Mouse (Mus musculus): ENCODE measurements around the gene Pxn. TPM values are rescaled to one million over a fixed set of nuclear protein-coding genes. Genes with fewer than 3 reads are reported as not detected.
"Not testable (repeated sequence)": the region's sequence is repeated elsewhere in the genome, so short reads cannot be mapped to it uniquely, and the experiment has no call there.

Pxn gene
- polyA plus RNA-seq, 1 experiment from 2014 or later, result 24.6 TPM

DNA sequence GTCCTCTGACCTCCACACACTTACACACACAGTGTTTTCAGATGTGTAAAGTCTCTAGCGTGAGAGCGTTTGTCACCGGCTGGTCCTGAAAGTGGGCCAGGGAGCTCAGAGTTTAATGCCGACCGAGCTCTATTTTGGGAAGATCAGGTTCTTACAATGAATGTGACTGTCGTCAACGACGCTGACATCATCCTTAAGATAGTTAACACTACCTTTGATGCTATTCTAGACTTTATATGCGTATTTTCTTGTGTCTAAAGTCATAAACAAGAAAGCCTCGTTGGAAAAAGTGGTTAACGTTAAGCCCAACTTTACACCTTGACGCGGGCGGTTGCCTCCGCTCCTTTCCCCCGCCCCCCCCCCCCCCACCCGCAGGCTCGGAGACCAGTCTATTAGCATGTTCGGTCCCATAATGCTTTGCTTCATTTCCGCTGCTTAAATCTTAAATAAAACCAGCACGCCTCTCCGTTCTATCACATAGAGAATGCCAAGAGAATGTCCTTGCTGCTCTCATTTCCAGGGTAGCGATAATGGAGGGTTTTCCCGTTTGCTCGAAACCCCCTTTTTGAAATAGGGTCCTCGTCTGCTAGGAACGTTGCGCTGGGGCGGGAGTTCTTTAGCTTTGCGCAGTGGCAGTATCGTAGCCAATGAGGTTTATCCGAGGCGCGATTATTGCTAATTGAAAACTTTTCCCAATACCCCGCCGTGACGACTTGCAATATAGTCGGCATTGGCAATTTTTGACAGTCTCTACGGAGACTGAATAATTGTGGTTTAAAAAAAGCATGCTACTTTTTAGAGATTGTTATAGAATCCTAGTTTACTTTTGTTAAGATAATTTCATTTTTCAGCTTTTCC, 17.4 kb upstream of the Pxn start:
- Histone ChIP-seq H3K27me3 (peaks cover 4% of the 10 kb centered on the region; the same call in 1 of the 2 replicates), H3K4me3 (replicated peaks) (peak overlapping the region; percentile 36), H3K9me3 (no peaks in the 10 kb centered on the region), H3K9ac (peak overlapping the region; percentile 64), H3K36me3 (replicated peaks) (no peaks in the 10 kb centered on the region), H3K4me2 (peak overlapping the region; percentile 73), H3K4me1 (peaks cover 34% of the 10 kb centered on the region), H3K27ac (peak overlapping the region; percentile 100)
- ATAC-seq (ENCODE audit: low FRiP score), result peak; percentile 79
- WGBS, result under 1% methylated on average over 38 of the region's 39 CpGs

DNA sequence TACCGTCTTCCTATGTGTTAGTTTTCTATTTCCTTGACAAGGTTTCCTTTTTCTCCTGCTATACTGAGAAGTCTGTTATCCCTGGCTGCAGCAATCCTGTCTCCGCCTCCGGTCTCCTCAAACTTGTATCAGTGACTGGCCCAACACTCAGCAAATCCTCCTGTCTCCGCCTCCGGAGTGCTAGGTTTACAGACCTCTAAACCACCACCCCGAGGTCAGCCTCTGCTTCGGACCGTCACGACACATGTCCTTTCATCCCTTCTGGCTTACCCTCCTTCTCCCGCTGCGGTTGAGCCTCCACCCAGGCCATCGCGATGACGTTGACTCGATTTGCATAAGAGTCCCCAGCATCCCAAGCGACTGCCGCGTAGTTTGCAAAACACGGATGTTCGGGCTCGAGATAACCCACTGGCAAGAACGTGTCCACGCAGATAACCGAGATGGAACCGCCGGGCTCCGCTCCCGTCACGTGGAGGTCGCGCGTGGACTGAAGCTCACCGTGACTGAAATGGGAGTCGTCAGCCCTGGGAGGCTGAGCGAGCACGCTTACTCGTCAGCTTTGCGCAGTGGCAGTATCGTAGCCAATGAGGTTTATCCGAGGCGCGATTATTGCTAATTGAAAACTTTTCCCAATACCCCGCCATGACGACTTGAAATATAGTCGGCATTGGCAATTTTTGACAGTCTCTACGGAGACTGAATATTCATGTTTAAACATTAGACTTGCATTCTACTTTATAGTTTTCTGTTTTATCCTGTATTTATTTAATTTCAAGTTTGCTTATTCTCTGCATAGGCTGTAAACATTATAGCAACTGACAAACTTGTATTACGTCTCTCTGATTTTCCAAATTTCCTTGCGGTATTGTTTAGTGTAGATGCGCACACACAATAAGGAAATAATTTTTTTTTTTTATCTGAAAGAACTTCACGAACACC, 16.5 kb upstream of the Pxn start:
- under 1% methylated on average over 50 of the region's 50 CpGs for WGBS
- peaks cover 4% of the 10 kb centered on the region; the same call in 1 of the 2 replicates for H3K27me3 ChIP-seq
- H3K9ac ChIP-seq, result peak overlapping the region; percentile 80

DNA sequence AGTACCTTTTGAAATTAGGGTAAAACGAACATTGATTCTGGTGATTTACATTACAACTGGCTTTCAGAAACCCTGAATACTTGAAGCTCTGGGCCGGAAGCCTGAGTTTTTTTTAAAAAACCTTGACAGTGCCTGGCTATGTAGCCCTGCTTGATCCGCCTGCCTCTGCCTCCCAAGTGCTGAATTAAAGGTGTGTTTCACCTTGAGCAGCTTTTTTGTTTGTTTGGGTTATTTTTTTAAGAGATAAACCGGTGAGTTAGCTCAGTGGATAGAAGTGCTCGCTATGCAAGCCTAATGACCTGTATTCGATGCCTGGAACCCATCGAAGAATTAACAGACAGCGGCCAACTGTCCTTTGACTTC, 15.9 kb upstream of the Pxn start:
- no peaks in the 10 kb centered on the region for H3K9me3 ChIP-seq
- peak overlapping the region; percentile 63 for H3K27ac ChIP-seq
- H3K36me3 ChIP-seq (replicated peaks), result no peaks in the 10 kb centered on the region
- H3K4me3 ChIP-seq (replicated peaks), result no peak overlapping the region
- H3K4me2 ChIP-seq, result peak overlapping the region; percentile 73
- H3K4me1 ChIP-seq, result peaks cover 29% of the 10 kb centered on the region
- H3K9ac ChIP-seq, result no peak overlapping the region
- ATAC-seq (ENCODE audit: low FRiP score), result peak; percentile 3; the same call in 1 of the 2 replicates
- H3K27me3 ChIP-seq, result peaks cover 4% of the 10 kb centered on the region; the same call in 1 of the 2 replicates
- 11% methylated on average over 8 of the region's 8 CpGs for WGBS

More for the DNA sequence above, 16.5 kb upstream of the Pxn start:
- ATAC-seq (ENCODE audit: low FRiP score), result peak; percentile 86
- Histone ChIP-seq H3K4me3 (replicated peaks) (peak overlapping the region; percentile 36), H3K27ac (peak overlapping the region; percentile 100), H3K4me1 (peaks cover 29% of the 10 kb centered on the region), H3K36me3 (replicated peaks) (no peaks in the 10 kb centered on the region), H3K9me3 (no peaks in the 10 kb centered on the region), H3K4me2 (peak overlapping the region; percentile 73)

DNA sequence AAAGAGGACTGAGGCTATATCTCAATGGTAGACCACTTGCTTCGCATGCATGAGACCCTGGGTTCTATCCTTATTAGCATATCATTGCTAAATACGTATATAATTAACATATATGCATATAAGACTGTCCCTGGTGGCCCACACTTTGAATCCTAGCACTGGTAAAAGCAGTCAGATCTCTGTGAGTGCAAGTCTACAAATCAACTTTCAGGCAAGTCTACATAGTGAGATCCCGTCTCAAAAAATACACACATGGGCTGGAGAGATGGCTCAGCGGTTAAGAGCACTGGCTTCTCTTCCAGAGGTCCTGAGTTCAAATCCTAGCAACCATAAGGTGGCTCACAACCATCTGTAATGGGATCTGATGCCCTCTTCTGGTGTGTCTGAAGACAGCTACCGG, 15.4 kb upstream of the Pxn start:
- H3K4me3 ChIP-seq (replicated peaks), result no peak overlapping the region
- WGBS, result 33% methylated on average over 5 of the region's 5 CpGs
- no peak for ATAC-seq (ENCODE audit: low FRiP score)
- peaks cover 4% of the 10 kb centered on the region; the same call in 1 of the 2 replicates for H3K27me3 ChIP-seq
- H3K9ac ChIP-seq, result no peak overlapping the region
- H3K27ac ChIP-seq, result no peak overlapping the region
- no peaks in the 10 kb centered on the region for H3K9me3 ChIP-seq
- peaks cover 29% of the 10 kb centered on the region for H3K4me1 ChIP-seq
- H3K36me3 ChIP-seq (replicated peaks), result no peaks in the 10 kb centered on the region
- peak overlapping the region; percentile 73; the same call in 1 of the 2 replicates for H3K4me2 ChIP-seq

DNA sequence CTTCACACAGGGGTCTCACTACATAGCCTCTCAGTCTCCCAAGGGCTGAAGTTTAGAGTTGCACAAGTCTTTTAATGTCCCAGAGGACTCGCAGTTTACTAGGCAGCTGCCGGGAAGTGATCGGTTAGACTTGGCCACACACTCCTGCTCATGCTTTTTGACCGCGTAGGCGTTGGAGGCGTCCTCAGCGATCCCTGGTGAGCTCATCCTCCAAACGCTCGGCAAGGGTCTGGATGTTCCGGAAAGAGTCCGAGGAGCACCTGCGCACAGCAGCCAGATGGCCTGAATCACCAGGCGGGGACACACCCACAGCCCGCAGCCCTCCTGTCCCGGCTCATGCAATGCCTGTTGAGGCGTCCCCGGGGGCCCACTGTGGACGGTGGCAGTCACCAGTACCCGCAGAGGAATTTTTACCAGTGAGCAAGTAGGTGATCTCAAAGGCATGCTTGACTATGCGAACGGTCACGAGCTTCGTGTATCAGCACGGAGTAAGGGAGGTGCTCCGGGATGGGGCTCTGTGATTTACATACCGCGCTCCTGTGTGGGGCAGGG, 14.6 kb upstream of the Pxn start:
- WGBS, result 7% methylated on average over 28 of the region's 28 CpGs
- Histone ChIP-seq H3K27ac (no peak overlapping the region), H3K4me1 (peaks cover 29% of the 10 kb centered on the region), H3K9ac (0 out of 2 replicates have a peak overlapping the region, but pooled peaks have one; percentile 7), H3K27me3 (peaks cover 4% of the 10 kb centered on the region; the same call in 1 of the 2 replicates), H3K9me3 (no peaks in the 10 kb centered on the region), H3K4me3 (replicated peaks) (peak overlapping the region; percentile 21), H3K36me3 (replicated peaks) (no peaks in the 10 kb centered on the region), H3K4me2 (peak overlapping the region; percentile 50)
- no peak for ATAC-seq (ENCODE audit: low FRiP score)

DNA sequence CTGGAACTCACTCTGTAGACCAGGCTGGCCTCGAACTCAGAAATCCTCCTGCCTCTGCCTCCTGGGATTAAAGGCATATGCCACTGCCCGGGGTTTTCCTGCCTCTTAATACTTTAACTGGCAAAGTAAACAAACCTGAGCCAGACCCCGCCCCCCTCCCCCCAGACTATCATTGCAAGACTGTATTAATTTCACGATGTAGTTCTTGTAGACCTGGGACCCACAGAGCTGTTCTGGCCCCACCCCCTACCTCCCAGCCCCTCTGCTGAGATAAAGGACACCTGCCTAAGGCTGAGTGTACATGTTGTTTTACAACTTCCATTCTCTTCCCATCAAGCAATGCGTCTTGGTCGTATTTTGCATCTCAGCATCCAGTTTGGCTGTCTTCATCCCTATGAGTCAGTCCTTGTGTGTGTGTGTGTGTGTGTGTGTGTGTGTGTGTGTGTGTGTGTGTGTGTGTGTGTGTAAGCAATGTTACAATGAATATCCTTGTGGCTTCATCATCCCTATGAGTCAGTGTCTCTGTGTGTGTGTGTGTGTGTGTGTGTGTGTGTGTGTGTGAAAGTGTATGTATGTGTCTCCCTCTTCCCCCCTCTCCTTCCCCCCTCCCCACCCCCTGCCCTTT, 13.7 kb upstream of the Pxn start:
- H3K36me3 ChIP-seq (replicated peaks), result no peaks in the 10 kb centered on the region
- no peaks in the 10 kb centered on the region for H3K9me3 ChIP-seq
- no peak overlapping the region for H3K4me2 ChIP-seq
- no peak overlapping the region for H3K27ac ChIP-seq
- peaks cover 29% of the 10 kb centered on the region for H3K4me1 ChIP-seq
- H3K4me3 ChIP-seq (replicated peaks), result no peak overlapping the region
- WGBS, result 84% methylated on average over 6 of the region's 6 CpGs
- ATAC-seq (ENCODE audit: low FRiP score), result no peak
- H3K9ac ChIP-seq, result no peak overlapping the region
- peaks cover 4% of the 10 kb centered on the region; the same call in 1 of the 2 replicates for H3K27me3 ChIP-seq

DNA sequence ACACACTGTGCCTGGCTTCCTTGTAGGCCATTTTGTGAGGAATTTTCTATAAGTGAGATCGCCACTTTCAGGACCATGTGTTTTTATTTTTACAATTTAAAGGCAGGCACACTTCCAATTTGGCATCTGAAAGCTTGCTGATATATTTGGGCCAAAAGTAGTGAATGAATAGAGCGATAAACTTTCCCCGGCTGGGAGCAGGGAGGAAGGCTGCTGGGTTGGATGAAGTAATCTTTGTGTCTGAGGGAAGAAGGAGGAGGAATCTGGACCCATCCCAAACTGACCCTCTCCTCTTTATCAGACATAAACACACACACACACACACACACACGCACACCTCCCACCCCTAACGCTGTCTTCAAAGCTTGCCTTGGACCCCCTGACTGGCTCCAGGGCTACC, 13.0 kb upstream of the Pxn start:
- H3K27ac ChIP-seq, result peak overlapping the region; percentile 19; the same call in 1 of the 2 replicates

DNA sequence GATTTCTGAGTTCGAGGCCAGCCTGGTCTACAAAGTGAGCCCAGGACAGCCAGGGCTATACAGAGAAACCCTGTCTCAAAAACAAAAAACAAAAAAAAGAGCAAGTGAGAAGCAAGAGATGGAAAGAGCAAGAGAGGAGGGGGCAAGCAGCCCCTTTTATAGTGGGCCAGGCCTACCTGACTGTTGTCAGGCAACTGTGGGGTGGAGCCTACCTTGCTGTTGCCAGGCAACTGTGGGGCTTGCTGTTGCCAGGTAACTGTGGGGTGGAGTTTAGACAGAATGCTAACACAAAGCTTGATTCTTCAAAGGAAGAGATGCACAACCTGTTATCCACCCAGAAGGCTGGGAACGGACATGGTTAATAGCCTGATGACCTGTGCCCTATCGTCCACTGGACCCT, 10.9 kb upstream of the Pxn start:
- H3K9me3 ChIP-seq; H3K27me3 ChIP-seq; H3K27ac ChIP-seq; ATAC-seq (ENCODE audit: low FRiP score); H3K4me3 ChIP-seq (replicated peaks); H3K9ac ChIP-seq; H3K36me3 ChIP-seq (replicated peaks); H3K4me2 ChIP-seq: not testable (repeated sequence)
- 81% methylated on average over 3 of the region's 3 CpGs for WGBS
- H3K4me1 ChIP-seq, result peaks cover 20% of the 10 kb centered on the region

More for the DNA sequence above, 13.0 kb upstream of the Pxn start:
- whole genome bisulfite sequencing, result 64% methylated on average over 5 of the region's 5 CpGs
- Histone ChIP-seq H3K36me3 (replicated peaks) (no peaks in the 10 kb centered on the region), H3K4me3 (replicated peaks) (no peak overlapping the region), H3K4me2 (no peak overlapping the region), H3K4me1 (peaks cover 29% of the 10 kb centered on the region), H3K9me3 (no peaks in the 10 kb centered on the region), H3K27me3 (peaks cover 4% of the 10 kb centered on the region; the same call in 1 of the 2 replicates), H3K9ac (no peak overlapping the region)
- no peak for ATAC-seq (ENCODE audit: low FRiP score)

DNA sequence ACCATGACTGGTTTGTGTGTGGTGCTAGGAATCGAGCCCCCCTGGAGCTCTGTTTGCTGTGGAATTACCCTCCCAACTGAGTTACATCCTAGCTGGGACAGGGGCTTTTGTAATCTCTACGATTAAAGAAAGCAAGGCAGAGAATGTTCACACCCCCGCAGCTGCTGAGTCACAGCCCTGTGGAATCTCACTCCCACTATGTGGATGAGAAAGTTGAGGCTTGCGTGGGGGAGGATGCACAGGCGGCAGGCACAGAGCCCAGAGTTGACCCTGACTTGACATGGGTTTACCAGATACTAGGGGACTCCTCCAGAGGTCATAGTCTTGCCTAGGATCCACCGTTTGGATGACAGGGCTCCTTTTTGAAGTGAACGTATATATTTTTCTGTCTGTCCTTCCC, 9.4 kb upstream of the Pxn start:
- Histone ChIP-seq H3K36me3 (replicated peaks) (no peaks in the 10 kb centered on the region), H3K4me2 (no peak overlapping the region), H3K27me3 (peaks cover under 1% of the 10 kb centered on the region; the same call in 1 of the 2 replicates), H3K4me3 (replicated peaks) (no peak overlapping the region), H3K9ac (no peak overlapping the region), H3K27ac (no peak overlapping the region), H3K9me3 (no peaks in the 10 kb centered on the region), H3K4me1 (peaks cover 9% of the 10 kb centered on the region)
- WGBS, result 88% methylated on average over 7 of the region's 7 CpGs
- no peak for ATAC-seq (ENCODE audit: low FRiP score)

DNA sequence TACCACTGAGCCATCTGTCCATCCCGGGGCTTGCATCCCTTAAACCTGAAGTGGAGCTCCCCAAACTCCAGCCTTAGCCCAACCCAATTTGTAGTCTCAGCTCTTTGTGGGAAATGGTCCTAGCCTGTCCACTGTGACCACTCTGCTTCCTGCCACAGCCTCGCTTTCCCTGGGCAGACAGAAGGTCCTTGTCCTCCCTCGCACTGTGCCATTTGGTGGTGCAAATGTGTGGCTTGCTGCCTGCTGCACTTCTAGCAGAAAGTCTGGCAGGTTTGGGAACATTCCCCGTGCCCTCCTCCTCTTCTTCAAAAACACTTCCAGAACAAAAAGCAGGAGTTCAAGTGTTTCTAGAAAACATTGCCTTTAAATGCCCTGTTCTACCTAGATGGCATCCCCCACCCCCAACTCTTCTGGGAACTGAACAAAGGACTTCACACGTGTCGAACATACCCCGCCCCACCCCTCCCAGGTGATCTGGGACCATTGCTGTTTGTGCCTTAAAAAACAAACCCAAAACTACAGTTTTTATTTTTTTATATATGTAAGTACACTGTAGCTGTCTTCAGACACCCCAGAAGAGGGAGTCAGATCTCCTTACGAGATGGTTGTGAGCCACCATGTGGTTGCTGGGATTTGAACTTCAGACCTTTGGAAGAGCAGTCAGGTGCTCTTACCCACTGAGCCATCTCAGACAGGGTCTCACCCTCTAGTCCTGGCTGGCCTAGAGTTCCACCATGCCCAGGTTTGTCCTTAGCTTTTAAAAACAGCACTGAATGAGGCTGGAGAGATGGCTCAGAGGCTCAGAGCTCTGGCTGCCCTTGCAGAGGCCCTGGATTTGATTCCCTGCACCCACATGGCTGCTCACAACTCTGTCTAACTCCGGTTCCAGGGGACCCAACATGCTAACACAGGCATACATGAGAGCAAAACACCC, 7.9 kb upstream of the Pxn start:
- H3K36me3 ChIP-seq (replicated peaks), result no peaks in the 10 kb centered on the region
- H3K9ac ChIP-seq, result no peak overlapping the region
- no peak overlapping the region for H3K27ac ChIP-seq
- H3K27me3 ChIP-seq, result no peaks in the 10 kb centered on the region
- H3K9me3 ChIP-seq, result no peaks in the 10 kb centered on the region
- no peak for ATAC-seq (ENCODE audit: low FRiP score)
- no peak overlapping the region for H3K4me2 ChIP-seq
- H3K4me3 ChIP-seq (replicated peaks), result no peak overlapping the region
- H3K4me1 ChIP-seq, result peaks cover 3% of the 10 kb centered on the region; the same call in 1 of the 2 replicates
- WGBS, result 65% methylated on average over 9 of the region's 9 CpGs

Measured in forebrain, embryonic 12.5 days (tissue).